Mouse (Mus musculus): ENCODE results near the gene Kxd1. TPM values are rescaled to one million over a fixed set of nuclear protein-coding genes. Genes with fewer than 3 reads are reported as not detected.

Gene Kxd1
- polyA plus RNA-seq, 1 experiment from 2014 or later, result 28.9 TPM

- no peak overlapping the region for H3K4me2 ChIP-seq
- no peaks in the 10 kb centered on the region for H3K36me3 ChIP-seq (replicated peaks)
- H3K27me3 ChIP-seq, result no peaks in the 10 kb centered on the region
- H3K4me1 ChIP-seq (replicated peaks), result peaks cover 22% of the 10 kb centered on the region
- H3K4me3 ChIP-seq (replicated peaks), result no peak overlapping the region
- no peak for ATAC-seq (ENCODE audit: insufficient read depth)
- 88% methylated on average over 4 of the region's 4 CpGs for WGBS (ENCODE audit: insufficient replicate concordance)
- no peaks in the 10 kb centered on the region for H3K9me3 ChIP-seq (replicated peaks)
- no peak overlapping the region for H3K9ac ChIP-seq
- no peak overlapping the region for H3K27ac ChIP-seq (replicated peaks)
These were observed 64.5 kb downstream of the Kxd1 start for GRCm38 (mm10) chr8:70463306-70463705.

DNA sequence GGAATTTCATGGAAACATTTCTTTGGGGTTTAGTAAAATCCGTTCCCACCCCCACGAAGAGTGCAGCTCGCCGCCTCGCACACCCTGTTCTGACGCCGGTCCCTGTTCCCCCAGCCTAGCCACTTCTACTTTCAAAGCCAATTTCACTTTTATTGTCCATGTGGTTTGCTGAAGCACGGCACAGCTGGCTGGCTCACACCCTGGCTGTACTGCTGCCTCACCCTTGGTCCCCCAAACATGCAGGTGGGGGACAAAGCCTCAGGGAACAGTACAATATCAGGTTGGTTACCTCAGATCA lies 65.3 kb downstream of the Kxd1 start:
- no peaks in the 10 kb centered on the region for H3K36me3 ChIP-seq (replicated peaks)
- peaks cover 21% of the 10 kb centered on the region for H3K4me1 ChIP-seq (replicated peaks)
- WGBS (ENCODE audit: insufficient replicate concordance), result 86% methylated on average over 8 of the region's 8 CpGs
- ATAC-seq (ENCODE audit: insufficient read depth), result no peak
- H3K4me3 ChIP-seq (replicated peaks), result no peak overlapping the region
- no peak overlapping the region for H3K27ac ChIP-seq (replicated peaks)
- no peak overlapping the region for H3K4me2 ChIP-seq
- no peaks in the 10 kb centered on the region for H3K27me3 ChIP-seq
- no peak overlapping the region for H3K9ac ChIP-seq
- no peaks in the 10 kb centered on the region for H3K9me3 ChIP-seq (replicated peaks)

DNA sequence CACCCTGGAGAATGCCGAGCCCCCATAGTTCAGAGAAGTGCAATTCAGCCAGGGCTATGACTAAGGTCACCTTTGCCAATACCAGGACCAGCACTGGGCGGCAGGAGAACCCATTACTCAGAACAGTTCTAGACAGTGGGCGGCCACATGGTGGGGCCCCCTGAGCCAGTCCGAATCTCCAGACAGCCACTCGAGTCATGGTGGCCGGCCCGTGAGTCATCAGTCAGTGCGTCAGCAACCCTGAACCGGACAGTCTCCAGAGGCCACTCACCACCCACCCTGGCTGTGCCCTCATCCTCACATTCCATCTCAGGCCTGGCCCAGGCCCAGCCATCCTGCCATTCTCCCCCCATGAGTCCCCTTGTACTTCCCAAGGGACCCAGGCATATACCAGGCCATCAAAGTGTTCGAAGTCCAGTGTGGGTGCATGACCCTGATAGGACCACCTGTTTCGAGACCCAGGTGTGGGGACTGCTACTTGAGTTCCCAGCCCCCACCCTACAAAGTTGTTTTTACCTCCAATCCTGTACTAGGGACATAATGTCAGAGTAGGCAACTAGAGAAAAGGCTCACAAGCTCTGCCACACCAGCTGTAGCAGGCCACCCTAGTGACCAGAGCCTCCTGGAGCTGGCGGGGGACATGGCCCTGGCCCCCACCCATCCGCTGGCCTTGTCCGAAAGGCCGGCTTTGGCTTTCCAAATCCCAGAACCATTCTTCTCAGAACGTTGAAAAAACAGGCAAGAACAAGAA lies 65.8 kb downstream of the Kxd1 start:
- H3K4me3 ChIP-seq (replicated peaks), result no peak overlapping the region
- peaks cover 17% of the 10 kb centered on the region for H3K4me1 ChIP-seq (replicated peaks)
- no peaks in the 10 kb centered on the region for H3K9me3 ChIP-seq (replicated peaks)
- WGBS (ENCODE audit: insufficient replicate concordance), result 79% methylated on average over 16 of the region's 16 CpGs
- no peak for ATAC-seq (ENCODE audit: insufficient read depth)
- no peak overlapping the region for H3K4me2 ChIP-seq
- no peaks in the 10 kb centered on the region for H3K27me3 ChIP-seq
- H3K27ac ChIP-seq (replicated peaks), result no peak overlapping the region
- no peak overlapping the region for H3K9ac ChIP-seq
- no peaks in the 10 kb centered on the region for H3K36me3 ChIP-seq (replicated peaks)

GRCm38 (mm10) chr8:70460606-70461005 lies 67.2 kb downstream of the Kxd1 start:
- ATAC-seq (ENCODE audit: insufficient read depth), result no peak

DNA sequence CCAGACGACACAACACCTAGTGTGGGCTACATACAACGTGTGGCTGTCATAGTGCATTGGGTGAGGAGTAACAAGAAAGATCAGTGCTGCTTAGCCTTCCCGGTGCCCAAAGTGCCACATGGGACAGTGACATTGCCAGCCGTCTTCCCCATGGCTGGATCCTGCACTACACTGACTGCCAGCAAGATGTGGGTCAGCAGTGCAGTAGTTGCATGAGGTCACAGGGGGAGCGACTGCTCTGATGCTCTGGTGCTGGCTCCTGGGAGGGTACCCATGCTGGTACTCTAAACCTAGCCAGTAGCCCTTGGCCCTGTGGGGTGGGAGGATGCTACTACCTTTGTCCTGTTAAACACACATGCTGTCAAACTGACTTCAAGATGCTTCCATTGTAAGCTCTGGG lies 67.6 kb downstream of the Kxd1 start:
- H3K36me3 ChIP-seq (replicated peaks), result no peaks in the 10 kb centered on the region
- 76% methylated on average over 5 of the region's 5 CpGs for WGBS (ENCODE audit: insufficient replicate concordance)
- H3K4me3 ChIP-seq (replicated peaks), result no peak overlapping the region
- peaks cover 8% of the 10 kb centered on the region; the same call in 1 of the 2 replicates for H3K4me1 ChIP-seq (replicated peaks)
- no peak overlapping the region for H3K27ac ChIP-seq (replicated peaks)
- no peaks in the 10 kb centered on the region for H3K9me3 ChIP-seq (replicated peaks)
- ATAC-seq (ENCODE audit: insufficient read depth), result no peak
- no peaks in the 10 kb centered on the region for H3K27me3 ChIP-seq
- no peak overlapping the region for H3K4me2 ChIP-seq
- no peak overlapping the region for H3K9ac ChIP-seq

More at GRCm38 (mm10) chr8:70460606-70461005, 67.2 kb downstream of the Kxd1 start:
- H3K9me3 ChIP-seq (replicated peaks), result no peaks in the 10 kb centered on the region
- no peak overlapping the region for H3K4me2 ChIP-seq
- no peaks in the 10 kb centered on the region for H3K36me3 ChIP-seq (replicated peaks)
- no peak overlapping the region for H3K9ac ChIP-seq
- H3K27me3 ChIP-seq, result no peaks in the 10 kb centered on the region
- peaks cover 8% of the 10 kb centered on the region; the same call in 1 of the 2 replicates for H3K4me1 ChIP-seq (replicated peaks)
- WGBS (ENCODE audit: insufficient replicate concordance), result 85% methylated on average over 9 of the region's 9 CpGs
- H3K4me3 ChIP-seq (replicated peaks), result no peak overlapping the region
- H3K27ac ChIP-seq (replicated peaks), result no peak overlapping the region

DNA sequence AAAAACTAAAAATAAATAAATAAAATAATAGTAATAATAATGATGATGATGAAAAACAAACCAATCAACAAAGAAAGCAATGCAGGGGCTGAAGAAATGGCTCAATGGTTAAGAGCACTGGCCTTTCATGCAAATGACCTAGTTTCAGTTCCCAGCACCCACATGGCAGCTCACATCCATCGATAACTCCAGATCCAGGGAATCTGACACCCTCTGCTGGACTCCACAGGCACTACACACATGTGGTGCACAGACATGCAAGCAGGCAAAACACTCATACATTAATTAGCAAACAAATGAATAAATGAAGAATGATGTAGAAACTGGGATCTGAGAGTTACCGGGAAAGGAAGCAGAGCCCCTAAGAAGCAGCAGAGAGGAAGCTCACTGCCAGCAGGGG lies 68.1 kb downstream of the Kxd1 start:
- Histone ChIP-seq H3K27ac (replicated peaks) (no peak overlapping the region), H3K4me3 (replicated peaks) (no peak overlapping the region), H3K36me3 (replicated peaks) (no peaks in the 10 kb centered on the region), H3K4me2 (no peak overlapping the region), H3K9me3 (replicated peaks) (no peaks in the 10 kb centered on the region), H3K4me1 (replicated peaks) (peaks cover 8% of the 10 kb centered on the region; the same call in 1 of the 2 replicates), H3K9ac (no peak overlapping the region), H3K27me3 (no peaks in the 10 kb centered on the region)
- no peak for ATAC-seq (ENCODE audit: insufficient read depth)
- WGBS (ENCODE audit: insufficient replicate concordance), result 84% methylated on average over 2 of the region's 2 CpGs

DNA sequence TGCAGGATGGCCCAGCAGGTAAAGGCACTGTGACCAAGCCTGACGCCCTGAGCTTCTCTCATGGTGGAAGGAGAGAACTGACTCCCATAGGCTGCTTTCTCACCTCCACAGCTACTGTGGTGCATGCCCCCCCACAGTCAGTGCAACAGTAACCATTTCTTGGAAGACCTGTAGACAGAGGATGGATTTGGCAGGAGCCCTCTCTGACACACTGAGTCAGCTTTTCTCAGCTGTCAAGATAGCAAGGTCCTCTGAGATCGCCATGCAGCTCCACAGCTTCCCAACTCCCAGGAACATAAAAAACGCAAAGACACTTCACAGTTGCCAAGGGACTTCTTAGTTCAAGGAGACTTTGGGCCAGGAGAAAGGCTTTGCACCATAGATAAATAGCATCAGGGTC lies 69.3 kb downstream of the Kxd1 start:
- Histone ChIP-seq H3K36me3 (replicated peaks) (no peaks in the 10 kb centered on the region), H3K4me1 (replicated peaks) (peaks cover 8% of the 10 kb centered on the region; the same call in 1 of the 2 replicates), H3K9ac (no peak overlapping the region), H3K9me3 (replicated peaks) (no peaks in the 10 kb centered on the region), H3K4me2 (no peak overlapping the region), H3K27me3 (no peaks in the 10 kb centered on the region; the same call in 1 of the 2 replicates), H3K27ac (replicated peaks) (no peak overlapping the region), H3K4me3 (replicated peaks) (no peak overlapping the region)
- 78% methylated on average over 3 of the region's 3 CpGs for WGBS (ENCODE audit: insufficient replicate concordance)
- no peak for ATAC-seq (ENCODE audit: insufficient read depth)

Other genes starting within 250 kb of the Kxd1 start
- gene Homer3, start 245.1 kb downstream of the Kxd1 start, polyA plus RNA-seq (2015; fragmentation: Nextera tagmentation; extraction: Ambion mirVana), result 4.9 and 5.9 TPM in 2 replicates
- 19.5 and 22.4 TPM in 2 replicates for gene Ddx49, start 225.5 kb downstream of the Kxd1 start, polyA plus RNA-seq (2015; fragmentation: Nextera tagmentation; extraction: Ambion mirVana)
- gene Cope, start 225.4 kb downstream of the Kxd1 start, polyA plus RNA-seq (2015; fragmentation: Nextera tagmentation; extraction: Ambion mirVana), result 190 and 246 TPM in 2 replicates
- 0.13 and 0.25 TPM in 2 replicates for gene Cers1, start 212.2 kb downstream of the Kxd1 start, polyA plus RNA-seq (2015; fragmentation: Nextera tagmentation; extraction: Ambion mirVana)
- 0.10 and 0.26 TPM in 2 replicates for gene Gdf1, start 198.1 kb downstream of the Kxd1 start, polyA plus RNA-seq (2015; fragmentation: Nextera tagmentation; extraction: Ambion mirVana)
- gene Upf1, start 174.7 kb downstream of the Kxd1 start, polyA plus RNA-seq (2015; fragmentation: Nextera tagmentation; extraction: Ambion mirVana), result 9.7 and 10.6 TPM in 2 replicates
- gene Comp, start 154.4 kb downstream of the Kxd1 start, polyA plus RNA-seq (2015; fragmentation: Nextera tagmentation; extraction: Ambion mirVana), result 1.3 and 2.1 TPM in 2 replicates
- gene Crtc1, start 88.4 kb downstream of the Kxd1 start, polyA plus RNA-seq (2015; fragmentation: Nextera tagmentation; extraction: Ambion mirVana), result 4.2 and 4.3 TPM in 2 replicates
- 6.4 and 6.7 TPM in 2 replicates for gene Klhl26, start 51.0 kb downstream of the Kxd1 start, polyA plus RNA-seq (2015; fragmentation: Nextera tagmentation; extraction: Ambion mirVana)
- gene Tmem59l, start 40.6 kb downstream of the Kxd1 start, polyA plus RNA-seq (2015; fragmentation: Nextera tagmentation; extraction: Ambion mirVana), result not detected in 2 replicates
- gene Crlf1, start 34.8 kb downstream of the Kxd1 start, polyA plus RNA-seq (2015; fragmentation: Nextera tagmentation; extraction: Ambion mirVana), result 0.97 and 1.7 TPM in 2 replicates
- 58.0 and 60.5 TPM in 2 replicates for gene Rex1bd, start 21.2 kb downstream of the Kxd1 start, polyA plus RNA-seq (2015; fragmentation: Nextera tagmentation; extraction: Ambion mirVana)
- gene Uba52, start 17.2 kb downstream of the Kxd1 start, polyA plus RNA-seq (2015; fragmentation: Nextera tagmentation; extraction: Ambion mirVana), result 466 and 562 TPM in 2 replicates
- 163 and 186 TPM in 2 replicates for gene Fkbp8, start 232 bp downstream of the Kxd1 start, polyA plus RNA-seq (2015; fragmentation: Nextera tagmentation; extraction: Ambion mirVana)
- 11.8 and 14.2 TPM in 2 replicates for gene Ell, start 11.5 kb upstream of the Kxd1 start, polyA plus RNA-seq (2015; fragmentation: Nextera tagmentation; extraction: Ambion mirVana)
- gene Isyna1, start 66.4 kb upstream of the Kxd1 start, polyA plus RNA-seq (2015; fragmentation: Nextera tagmentation; extraction: Ambion mirVana), result 43.2 and 44.7 TPM in 2 replicates
- gene Ssbp4, start 80.9 kb upstream of the Kxd1 start, polyA plus RNA-seq (2015; fragmentation: Nextera tagmentation; extraction: Ambion mirVana), result 37.8 and 47.7 TPM in 2 replicates
- gene Lrrc25, start 88.2 kb upstream of the Kxd1 start, polyA plus RNA-seq (2015; fragmentation: Nextera tagmentation; extraction: Ambion mirVana), result 7.2 and 7.4 TPM in 2 replicates
- 3.4 and 4.3 TPM in 2 replicates for gene Gdf15, start 104.5 kb upstream of the Kxd1 start, polyA plus RNA-seq (2015; fragmentation: Nextera tagmentation; extraction: Ambion mirVana)
- 21.7 and 22.3 TPM in 2 replicates for gene Pgpep1, start 132.4 kb upstream of the Kxd1 start, polyA plus RNA-seq (2015; fragmentation: Nextera tagmentation; extraction: Ambion mirVana)
- 148 and 155 TPM in 2 replicates for gene Lsm4, start 145.3 kb upstream of the Kxd1 start, polyA plus RNA-seq (2015; fragmentation: Nextera tagmentation; extraction: Ambion mirVana)
- 23.7 and 26.1 TPM in 2 replicates for gene Jund, start 171.0 kb upstream of the Kxd1 start, polyA plus RNA-seq (2015; fragmentation: Nextera tagmentation; extraction: Ambion mirVana)
- 0.01 and 0.02 TPM in 2 replicates for gene Iqcn, start 175.5 kb upstream of the Kxd1 start, polyA plus RNA-seq (2015; fragmentation: Nextera tagmentation; extraction: Ambion mirVana)
- 0.13 and 0.35 TPM in 2 replicates for gene Gm3336, start 190.6 kb upstream of the Kxd1 start, polyA plus RNA-seq (2015; fragmentation: Nextera tagmentation; extraction: Ambion mirVana)
- gene Pde4c, start 195.8 kb upstream of the Kxd1 start, polyA plus RNA-seq (2015; fragmentation: Nextera tagmentation; extraction: Ambion mirVana), result 1.4 and 1.9 TPM in 2 replicates
- 2.7 and 3.5 TPM in 2 replicates for gene Rab3a, start 226.7 kb upstream of the Kxd1 start, polyA plus RNA-seq (2015; fragmentation: Nextera tagmentation; extraction: Ambion mirVana)
- gene Mpv17l2, start 233.0 kb upstream of the Kxd1 start, polyA plus RNA-seq (2015; fragmentation: Nextera tagmentation; extraction: Ambion mirVana), result 34.7 and 37.8 TPM in 2 replicates
- gene Pik3r2, start 248.8 kb upstream of the Kxd1 start, polyA plus RNA-seq (2015; fragmentation: Nextera tagmentation; extraction: Ambion mirVana), result 14.7 and 16.5 TPM in 2 replicates

All from liver, embryonic 15.5 days (tissue).